Mouse (Mus musculus) CH12.LX (cell line): Measurements from ENCODE around the gene Siglech.

Source experiments
- CHD1 ChIP-seq: IDR thresholded peaks from 2 replicates; pipeline ENCODE4 v1.6.1; 2012; ENCODE audit warnings: low read depth, low read length, improper control_type of control experiment, inconsistent platforms
- CTCF ChIP-seq, 2 experiments: IDR thresholded peaks in 1 of 2; conservative IDR thresholded peaks in 1 of 2; 2 replicates each; pipeline ENCODE4 v1.5.1; 2011 to 2012; ENCODE audit warnings: low read depth in 2 of 2, low read length in 2 of 2, improper control_type of control experiment in 1 of 2, inconsistent platforms in 1 of 2, mild to moderate bottlenecking in 1 of 2, moderate library complexity in 1 of 2
- E2F4 ChIP-seq: IDR thresholded peaks from 2 replicates; pipeline ENCODE4 v1.6.1; 2011; ENCODE audit warnings: low read depth, low read length, improper control_type of control experiment; ENCODE audit not compliant: insufficient replicate concordance
- IRF4 ChIP-seq: IDR thresholded peaks from 2 replicates; pipeline ENCODE4 v1.6.1; 2014; ENCODE audit warnings: low read depth, mild to moderate bottlenecking, inconsistent platforms, low read length, improper control_type of control experiment
- KAT2A ChIP-seq: IDR thresholded peaks from 2 replicates; pipeline ENCODE4 v1.6.1; 2012; ENCODE audit warnings: low read length, improper control_type of control experiment, inconsistent platforms; ENCODE audit not compliant: insufficient replicate concordance
- MAX ChIP-seq: IDR thresholded peaks from 2 replicates; pipeline ENCODE4 v1.6.1; 2011; ENCODE audit warnings: low read length, improper control_type of control experiment
- MEF2A ChIP-seq: IDR thresholded peaks from 2 replicates; pipeline ENCODE4 v1.6.1; 2014; ENCODE audit warnings: low read depth, mild to moderate bottlenecking, inconsistent platforms, low read length, improper control_type of control experiment, borderline replicate concordance
- MXI1 ChIP-seq: IDR thresholded peaks from 2 replicates; pipeline ENCODE4 v1.6.1; 2011; ENCODE audit warnings: mild to moderate bottlenecking, low read depth, low read length, improper control_type of control experiment
- POLR2A ChIP-seq: IDR thresholded peaks from 2 replicates; pipeline ENCODE4 v1.6.1; 2011; ENCODE audit warnings: low read depth, mild to moderate bottlenecking, improper control_type of control experiment, low read length
- POLR2AphosphoS2 ChIP-seq: IDR thresholded peaks from 2 replicates; pipeline ENCODE4 v1.6.1; 2011; ENCODE audit warnings: low read depth, low read length, improper control_type of control experiment
- SMC3 ChIP-seq: IDR thresholded peaks from 2 replicates; pipeline ENCODE4 v1.6.1; 2011; ENCODE audit warnings: low read depth, low read length, improper control_type of control experiment

GRCm38 (mm10) chr7:55809967-55810366 is 42.0 kb downstream of the Siglech start:
- no peak for TF ChIP-seq CTCF (conservative IDR thresholded peaks at IDR 0.05 in 1 of 2, IDR thresholded peaks at IDR 0.05 in 1 of 2; ENCODE audit: low read depth in 2 of 2, low read length in 2 of 2)
- no peak for TF ChIP-seq CHD1
- TF ChIP-seq KAT2A: no peak
- TF ChIP-seq SMC3: no peak
- no peak for TF ChIP-seq POLR2AphosphoS2
- no peak for TF ChIP-seq MAX
- no peak for TF ChIP-seq E2F4
- TF ChIP-seq MEF2A: no peak
- no peak for TF ChIP-seq MXI1
- no peak for TF ChIP-seq POLR2A
- TF ChIP-seq IRF4: no peak
